Mouse (Mus musculus): ENCODE measurements around the gene Zfp804a.

Gene Zfp804a

GRCm38 (mm10) chr2:82053185-82053891, at the start of gene Zfp804a:
TSS of gene Zfp804a (plus strand) at chr2:82053222.
- no peak for DNase-seq (ENCODE audit: low spot score in 2 of 2)

GRCm38 (mm10) chr2:82051635-82052034, 1.4 kb upstream of the Zfp804a start:
- DNase-seq (ENCODE audit: low spot score in 2 of 2): no peak

GRCm38 (mm10) chr2:82052338-82053184, 461 bp upstream of the Zfp804a start:
- no peak for DNase-seq (ENCODE audit: low spot score in 2 of 2)

GRCm38 (mm10) chr2:82054446-82054845, 1.4 kb downstream of the Zfp804a start:
- no peak for DNase-seq (ENCODE audit: low spot score in 2 of 2)

- DNase-seq (ENCODE audit: low spot score in 2 of 2): no peak
Measured at GRCm38 (mm10) chr2:82064671-82065070, 11.6 kb downstream of the Zfp804a start.

- DNase-seq (ENCODE audit: low spot score in 2 of 2): no peak
Measured at GRCm38 (mm10) chr2:82067912-82068311, 14.9 kb downstream of the Zfp804a start.

- no peak for DNase-seq (ENCODE audit: low spot score in 2 of 2)
Measured at GRCm38 (mm10) chr2:82069172-82069571, 16.1 kb downstream of the Zfp804a start.

- DNase-seq (ENCODE audit: low spot score in 2 of 2): no peak
Measured at GRCm38 (mm10) chr2:82076883-82077282, 23.9 kb downstream of the Zfp804a start.

GRCm38 (mm10) chr2:82078287-82078994, 25.4 kb downstream of the Zfp804a start:
- DNase-seq (ENCODE audit: low spot score in 2 of 2): no peak

- DNase-seq (ENCODE audit: low spot score in 2 of 2): no peak
Measured at GRCm38 (mm10) chr2:82080678-82081077, 27.7 kb downstream of the Zfp804a start.

- DNase-seq (ENCODE audit: low spot score in 2 of 2): no peak
Measured at GRCm38 (mm10) chr2:82113148-82113547, 60.1 kb downstream of the Zfp804a start.

- DNase-seq (ENCODE audit: low spot score in 2 of 2): no peak
Measured at GRCm38 (mm10) chr2:82113650-82114049, 60.6 kb downstream of the Zfp804a start.

- DNase-seq (ENCODE audit: low spot score in 2 of 2): no peak
Measured at GRCm38 (mm10) chr2:82119577-82119976, 66.6 kb downstream of the Zfp804a start.

- DNase-seq (ENCODE audit: low spot score in 2 of 2): peak in 1 of 2 experiments; percentile 16
Measured at GRCm38 (mm10) chr2:82178693-82179092, 125.7 kb downstream of the Zfp804a start.

GRCm38 (mm10) chr2:82181010-82181409, 128.0 kb downstream of the Zfp804a start:
- no peak for DNase-seq (ENCODE audit: low spot score in 2 of 2)

GRCm38 (mm10) chr2:82199901-82200300, 146.9 kb downstream of the Zfp804a start:
- no peak for DNase-seq (ENCODE audit: low spot score in 2 of 2)

GRCm38 (mm10) chr2:82200616-82201015, 147.6 kb downstream of the Zfp804a start:
- no peak for DNase-seq (ENCODE audit: low spot score in 2 of 2)

- DNase-seq (ENCODE audit: low spot score in 2 of 2): no peak
Measured at GRCm38 (mm10) chr2:82210605-82211004, 157.6 kb downstream of the Zfp804a start.

- DNase-seq (ENCODE audit: low spot score in 2 of 2): no peak
Measured at GRCm38 (mm10) chr2:82211972-82212371, 158.9 kb downstream of the Zfp804a start.

- no peak for DNase-seq (ENCODE audit: low spot score in 2 of 2)
Measured at GRCm38 (mm10) chr2:82217873-82218272, 164.9 kb downstream of the Zfp804a start.

- no peak for DNase-seq (ENCODE audit: low spot score in 2 of 2)
Measured at GRCm38 (mm10) chr2:82246020-82246419, 193.0 kb downstream of the Zfp804a start.

GRCm38 (mm10) chr2:82246902-82247522, 194.0 kb downstream of the Zfp804a start:
- no peak for DNase-seq (ENCODE audit: low spot score in 2 of 2)

All from urinary bladder, adult 18-20 months (tissue).